Mouse (Mus musculus) gastrocnemius, adult 2 months (tissue): Measurements from ENCODE around the gene Cxcl1. TPM values are rescaled to one million over a fixed set of nuclear protein-coding genes. Genes with fewer than 3 reads are reported as not detected.

Source experiments
- DNase-seq: peaks from one replicate; pipeline ENCODE4 v3.0.0; 2022
- H3K27ac ChIP-seq: fragments of 200-600 bp; 2 replicates; pipeline ENCODE4 v1.8.1; 2022; ENCODE audit warnings: mild to moderate bottlenecking
- H3K4me3 ChIP-seq: fragments of 200-600 bp; 2 replicates; pipeline ENCODE4 v1.8.1; 2022; ENCODE audit warnings: mild to moderate bottlenecking, moderate library complexity
- CTCF ChIP-seq: fragments of 200-600 bp; IDR thresholded peaks from 2 replicates; pipeline ENCODE4 v1.8.1; 2022; ENCODE audit warnings: antibody characterized with exemption, mild to moderate bottlenecking, moderate library complexity
- intact Hi-C: fragments of 180-260 bp; cut with DNase I; formaldehyde crosslinking; loops from one replicate; pipeline ENCODE4 v1.15.1; 2025
- total RNA-seq, 2 experiments: library from RNA; stranded (reverse); gene quantifications; 2 replicates each; pipeline ENCODE4 v1.2.3; 2021

Gene Cxcl1
- total RNA-seq, 2 experiments from 2014 or later, result 0.26 TPM; not detected in 1

GRCm38 (mm10) chr5:90876471-90877172 lies 14.4 kb upstream of the Cxcl1 start:
- DNase-seq, result no peak
- Histone ChIP-seq H3K27ac (peak overlapping the region; percentile 62), H3K4me3 (no peak overlapping the region)
- intact Hi-C loops, result no loop called here
- no peak for TF ChIP-seq CTCF

GRCm38 (mm10) chr5:90877173-90877512 lies 13.9 kb upstream of the Cxcl1 start:
- intact Hi-C loops, result no loop called here
- no peak for TF ChIP-seq CTCF
- DNase-seq, result no peak
- no peak overlapping the region; the same call in 1 of the 2 replicates for H3K27ac ChIP-seq
- H3K4me3 ChIP-seq, result no peak overlapping the region

- Histone ChIP-seq H3K4me3 (no peak overlapping the region), H3K27ac (no peak overlapping the region)
- no peak for TF ChIP-seq CTCF
- intact Hi-C loops, result no loop called here
- DNase-seq, result no peak
Observed at GRCm38 (mm10) chr5:90879307-90880014, 11.6 kb upstream of the Cxcl1 start.

GRCm38 (mm10) chr5:90880335-90880850 lies 10.6 kb upstream of the Cxcl1 start:
- DNase-seq, result no peak
- TF ChIP-seq CTCF, result no peak
- Histone ChIP-seq H3K4me3 (no peak overlapping the region), H3K27ac (no peak overlapping the region)
- intact Hi-C loops, result no loop called here

- intact Hi-C loops, result no loop called here
- no peak overlapping the region for H3K27ac ChIP-seq
- peak; percentile 36 for DNase-seq
- no peak for TF ChIP-seq CTCF
- H3K4me3 ChIP-seq, result no peak overlapping the region
Observed at GRCm38 (mm10) chr5:90881021-90881420, 10.0 kb upstream of the Cxcl1 start.

GRCm38 (mm10) chr5:90881682-90882081 lies 9.4 kb upstream of the Cxcl1 start:
- H3K4me3 ChIP-seq, result no peak overlapping the region
- intact Hi-C loops, result no loop called here
- DNase-seq, result no peak
- TF ChIP-seq CTCF, result no peak
- no peak overlapping the region for H3K27ac ChIP-seq

GRCm38 (mm10) chr5:90882146-90882545 lies 8.9 kb upstream of the Cxcl1 start:
- Histone ChIP-seq H3K4me3 (no peak overlapping the region), H3K27ac (no peak overlapping the region)
- no peak for TF ChIP-seq CTCF
- intact Hi-C loops, result no loop called here
- no peak for DNase-seq

- Histone ChIP-seq H3K4me3 (no peak overlapping the region), H3K27ac (no peak overlapping the region)
- intact Hi-C loops, result no loop called here
- no peak for TF ChIP-seq CTCF
- no peak for DNase-seq
Observed at GRCm38 (mm10) chr5:90884628-90885242, 6.3 kb upstream of the Cxcl1 start.

GRCm38 (mm10) chr5:90888661-90889060 lies 2.4 kb upstream of the Cxcl1 start:
- Histone ChIP-seq H3K27ac (no peak overlapping the region), H3K4me3 (no peak overlapping the region)
- intact Hi-C loops, result no loop called here
- no peak for DNase-seq
- TF ChIP-seq CTCF, result no peak

- peak overlapping the region; percentile 77 for H3K4me3 ChIP-seq
- no peak for TF ChIP-seq CTCF
- peak overlapping the region; percentile 71 for H3K27ac ChIP-seq
- intact Hi-C loops, result no loop called here
- no peak for DNase-seq
Observed at GRCm38 (mm10) chr5:90891464-90891813, 398 bp downstream of the Cxcl1 start.

GRCm38 (mm10) chr5:90894231-90894630 lies 3.2 kb downstream of the Cxcl1 start:
- Histone ChIP-seq H3K27ac (no peak overlapping the region), H3K4me3 (no peak overlapping the region)
- no peak for TF ChIP-seq CTCF
- no peak for DNase-seq
- intact Hi-C loops, result no loop called here

- no peak for TF ChIP-seq CTCF
- no peak overlapping the region for H3K27ac ChIP-seq
- intact Hi-C loops, result no loop called here
- DNase-seq, result no peak
- no peak overlapping the region for H3K4me3 ChIP-seq
Observed at GRCm38 (mm10) chr5:90897429-90897828, 6.4 kb downstream of the Cxcl1 start.

- H3K27ac ChIP-seq, result no peak overlapping the region
- intact Hi-C loops, result no loop called here
- TF ChIP-seq CTCF, result no peak
Observed at GRCm38 (mm10) chr5:90899308-90899707, 8.3 kb downstream of the Cxcl1 start.

More at GRCm38 (mm10) chr5:90899308-90899707, 8.3 kb downstream of the Cxcl1 start:
- H3K4me3 ChIP-seq, result no peak overlapping the region
- no peak for DNase-seq
